Mouse (Mus musculus): Measurements from ENCODE around the gene Nr1d1. TPM values are rescaled to one million over a fixed set of nuclear protein-coding genes. Genes with fewer than 3 reads are reported as not detected.
"Not testable (repeated sequence)": the region's sequence is repeated elsewhere in the genome, so short reads cannot be mapped to it uniquely, and the experiment has no call there.

Gene Nr1d1
- total RNA-seq, 2 experiments from 2014 or later = 116 to 171 TPM

GRCm38 (mm10) chr11:98737220-98737619 is 37.9 kb downstream of the Nr1d1 start:
- not testable (repeated sequence) for DNase-seq

GRCm38 (mm10) chr11:98736176-98736575 is 39.0 kb downstream of the Nr1d1 start:
- DNase-seq = no peak

- no peak for DNase-seq
Measured at GRCm38 (mm10) chr11:98735111-98735510, 40.0 kb downstream of the Nr1d1 start.

GRCm38 (mm10) chr11:98734020-98734419 is 41.1 kb downstream of the Nr1d1 start:
- no peak for DNase-seq

- DNase-seq = peak; percentile 61 to 66
Measured at GRCm38 (mm10) chr11:98731134-98731533, 44.0 kb downstream of the Nr1d1 start.

GRCm38 (mm10) chr11:98730727-98731126 is 44.4 kb downstream of the Nr1d1 start:
- DNase-seq = no peak

GRCm38 (mm10) chr11:98729119-98729588 is 46.0 kb downstream of the Nr1d1 start, which contains the start of gene Med24:
TSS of gene Med24 (minus strand) at chr11:98729435.
- peak; percentile 85 to 87 for DNase-seq

- DNase-seq = no peak
Measured at GRCm38 (mm10) chr11:98725926-98726506, 49.1 kb downstream of the Nr1d1 start.

- DNase-seq = no peak
Measured at GRCm38 (mm10) chr11:98723098-98723497, 52.0 kb downstream of the Nr1d1 start.

- peak; percentile 50 to 65 for DNase-seq
Measured at GRCm38 (mm10) chr11:98721458-98722226, 53.5 kb downstream of the Nr1d1 start.

GRCm38 (mm10) chr11:98720756-98721155 is 54.4 kb downstream of the Nr1d1 start:
- no peak for DNase-seq

Other genes starting within 250 kb of the Nr1d1 start
- under 1 TPM; 0.13 to 0.36 TPM for gene Ikzf3, start 229.3 kb downstream of the Nr1d1 start, total RNA-seq (2021)
- under 1 TPM; 0.50 to 0.82 TPM for gene Zpbp2, start 224.2 kb downstream of the Nr1d1 start, total RNA-seq (2021)
- 100 to 1,000 TPM; 133 to 139 TPM for gene Ormdl3, start 188.0 kb downstream of the Nr1d1 start, total RNA-seq (2021)
- gene Lrrc3c, start 177.0 kb downstream of the Nr1d1 start, total RNA-seq (2021) = not detected
- gene Gm12355, start 149.7 kb downstream of the Nr1d1 start, total RNA-seq (2021) = 10 to 100 TPM; 13.9 to 15.3 TPM
- gene Gsdma3, start 149.0 kb downstream of the Nr1d1 start, total RNA-seq (2021) = 10 to 100 TPM; 12.9 to 17.0 TPM
- gene Gsdma2, start 128.6 kb downstream of the Nr1d1 start, total RNA-seq (2021) = under 1 TPM; 0.43 to 0.76 TPM
- not detected for gene Gsdma, start 111.0 kb downstream of the Nr1d1 start, total RNA-seq (2021)
- gene Psmd3, start 92.8 kb downstream of the Nr1d1 start, total RNA-seq (2021) = 100 to 1,000 TPM; 124 to 128 TPM
- not detected for gene Csf3, start 74.1 kb downstream of the Nr1d1 start, total RNA-seq (2021)
- gene Med24, start 45.9 kb downstream of the Nr1d1 start, total RNA-seq (2021) = 10 to 100 TPM; 46.9 to 52.0 TPM
- 10 to 100 TPM; 69.2 to 91.7 TPM for gene Thra, start 34.7 kb downstream of the Nr1d1 start, total RNA-seq (2021)
- gene Msl1, start 20.2 kb upstream of the Nr1d1 start, total RNA-seq (2021) = 100 to 1,000 TPM in 1 of 2 experiments, 10 to 100 TPM in 1; 94.2 to 106 TPM
- gene Casc3, start 29.6 kb upstream of the Nr1d1 start, total RNA-seq (2021) = 10 to 100 TPM; 29.6 to 34.3 TPM
- under 1 TPM; 0.46 to 0.69 TPM for gene Rapgefl1, start 61.5 kb upstream of the Nr1d1 start, total RNA-seq (2021)
- 10 to 100 TPM; 19.8 to 21.1 TPM for gene Wipf2, start 88.3 kb upstream of the Nr1d1 start, total RNA-seq (2021)
- 1 to 10 TPM in 1 of 2 experiments, under 1 TPM in 1; 0.89 to 1.5 TPM for gene Cdc6, start 132.5 kb upstream of the Nr1d1 start, total RNA-seq (2021)
- gene Rara, start 152.5 kb upstream of the Nr1d1 start, total RNA-seq (2021) = 10 to 100 TPM; 20.0 to 24.5 TPM
- not detected for gene Gjd3, start 207.7 kb upstream of the Nr1d1 start, total RNA-seq (2021)
- 10 to 100 TPM; 15.4 to 20.5 TPM for gene Top2a, start 248.9 kb upstream of the Nr1d1 start, total RNA-seq (2021)

Measured in adrenal gland, postnatal 36 days (tissue).